Mouse (Mus musculus) lung, postnatal 0 days (tissue): Measurements from ENCODE around the gene Ell2. TPM values are rescaled to one million over a fixed set of nuclear protein-coding genes. Genes with fewer than 3 reads are reported as not detected.

Source experiments
- ATAC-seq: fragments of 200-750 bp; cut with Nextera tagmentation; 2 replicates; pipeline ENCODE4 v1.8.0; 2017; ENCODE audit warnings: moderate library complexity
- DNase-seq: peaks from one replicate; pipeline ENCODE4 v3.0.0-alpha.2; 2016; ENCODE audit warnings: low spot score
- H3K27ac ChIP-seq: fragments of 300-500 bp; sonication (generic); 2 replicates; pipeline ENCODE4 v1.5.1; 2014; ENCODE audit warnings: antibody characterized with exemption, mild to moderate bottlenecking, low read length, mixed read lengths
- H3K27me3 ChIP-seq: fragments of 300-500 bp; sonication (generic); replicated peaks from 2 replicates; pipeline ENCODE4 v1.6.1; 2014; ENCODE audit warnings: low read length, mixed read lengths; ENCODE audit not compliant: insufficient read depth
- H3K36me3 ChIP-seq: fragments of 300-500 bp; sonication (generic); 2 replicates; pipeline ENCODE4 v1.6.1; 2014; ENCODE audit warnings: low read length, mixed read lengths; ENCODE audit not compliant: insufficient read depth
- H3K4me1 ChIP-seq: fragments of 300-500 bp; sonication (generic); 2 replicates; pipeline ENCODE4 v1.6.1; 2014; ENCODE audit warnings: antibody characterized with exemption, low read depth, low read length, mixed read lengths; ENCODE audit not compliant: insufficient read depth
- H3K4me2 ChIP-seq: fragments of 300-500 bp; sonication (generic); replicated peaks from 2 replicates; pipeline ENCODE4 v1.6.1; 2014; ENCODE audit warnings: low read depth, mild to moderate bottlenecking, low read length, moderate library complexity, mixed read lengths
- H3K4me3 ChIP-seq: fragments of 300-500 bp; sonication (generic); 2 replicates; pipeline ENCODE4 v1.5.1; 2014; ENCODE audit warnings: low read depth, low read length
- H3K9ac ChIP-seq: fragments of 300-500 bp; sonication (generic); replicated peaks from 2 replicates; pipeline ENCODE4 v1.6.1; 2014; ENCODE audit warnings: low read depth, mild to moderate bottlenecking
- H3K9me3 ChIP-seq: fragments of 300-500 bp; sonication (generic); 2 replicates; pipeline ENCODE4 v1.6.1; 2016; ENCODE audit warnings: low read length, mixed read lengths
- CTCF ChIP-seq: IDR thresholded peaks from 2 replicates; pipeline ENCODE4 v1.5.1; 2016; ENCODE audit warnings: antibody characterized with exemption, mild to moderate bottlenecking
- EP300 ChIP-seq: IDR thresholded peaks from 2 replicates; pipeline ENCODE4 v1.6.1; 2016; ENCODE audit warnings: antibody characterized with exemption, mild to moderate bottlenecking, control low read depth
- whole genome bisulfite sequencing: fragments of 180-500 bp; shearing (Covaris S2); extraction: QIAGEN DNeasy Blood & Tissue Kit; methylation state at CpG from one replicate; pipeline ENCODE4 v1.1.7; 2014; 5-methylcytosine and 5-hydroxymethylcytosine counted together
- polyA plus RNA-seq: library from polyadenylated mRNA; unstranded; fragments of >200 nt; fragmentation: Nextera tagmentation; extraction: Ambion mirVana; gene quantifications from 2 replicates; pipeline ENCODE4 v1.2.1, GENCODE M21; 2015

Gene Ell2
- polyA plus RNA-seq, 1 experiment from 2014 or later = 6.1 TPM

- H3K4me2 ChIP-seq = no peak overlapping the region
- no peaks in the 10 kb centered on the region for H3K9me3 ChIP-seq
- 87% methylated on average over 2 of the region's 2 CpGs for WGBS
- no peak overlapping the region for H3K27ac ChIP-seq
- DNase-seq (no peak), ATAC-seq (no peak)
- H3K36me3 ChIP-seq = peaks cover 4% of the 10 kb centered on the region; the same call in 1 of the 2 replicates
- no peak overlapping the region for H3K4me3 ChIP-seq
- TF ChIP-seq CTCF = no peak
- no peak for TF ChIP-seq EP300
- no peaks in the 10 kb centered on the region for H3K4me1 ChIP-seq
- no peak overlapping the region for H3K9ac ChIP-seq
- H3K27me3 ChIP-seq = no peaks in the 10 kb centered on the region
Measured at GRCm38 (mm10) chr13:75770744-75771143, 64.2 kb downstream of the Ell2 start.

- H3K27ac ChIP-seq = no peak overlapping the region
- peaks cover 4% of the 10 kb centered on the region; the same call in 1 of the 2 replicates for H3K36me3 ChIP-seq
- H3K9me3 ChIP-seq = no peaks in the 10 kb centered on the region
- no peak overlapping the region for H3K4me2 ChIP-seq
- DNase-seq (no peak), ATAC-seq (no peak)
- 81% methylated on average over 4 of the region's 4 CpGs for WGBS
- no peaks in the 10 kb centered on the region for H3K4me1 ChIP-seq
- H3K9ac ChIP-seq = no peak overlapping the region
- no peaks in the 10 kb centered on the region for H3K27me3 ChIP-seq
- TF ChIP-seq CTCF = no peak
- no peak for TF ChIP-seq EP300
- H3K4me3 ChIP-seq = no peak overlapping the region
Measured at GRCm38 (mm10) chr13:75771404-75771803, 64.8 kb downstream of the Ell2 start.

- H3K27ac ChIP-seq = no peak overlapping the region
- no peak for TF ChIP-seq EP300
- TF ChIP-seq CTCF = no peak
- WGBS = 78% methylated on average over 3 of the region's 3 CpGs
- H3K4me2 ChIP-seq = no peak overlapping the region
- no peak overlapping the region for H3K9ac ChIP-seq
- no peaks in the 10 kb centered on the region for H3K9me3 ChIP-seq
- H3K4me1 ChIP-seq = no peaks in the 10 kb centered on the region
- H3K36me3 ChIP-seq = peaks cover under 1% of the 10 kb centered on the region; the same call in 1 of the 2 replicates
- no peak for ATAC-seq
- no peaks in the 10 kb centered on the region for H3K27me3 ChIP-seq
- no peak for DNase-seq
- no peak overlapping the region for H3K4me3 ChIP-seq
Measured at GRCm38 (mm10) chr13:75771984-75772730, 65.6 kb downstream of the Ell2 start.

GRCm38 (mm10) chr13:75775961-75776360 is 69.4 kb downstream of the Ell2 start:
- Histone ChIP-seq H3K4me3 (no peak overlapping the region), H3K9ac (no peak overlapping the region), H3K4me1 (no peaks in the 10 kb centered on the region), H3K9me3 (no peaks in the 10 kb centered on the region), H3K27me3 (no peaks in the 10 kb centered on the region), H3K36me3 (no peaks in the 10 kb centered on the region), H3K4me2 (no peak overlapping the region), H3K27ac (no peak overlapping the region)
- ATAC-seq (no peak), DNase-seq (no peak)
- TF ChIP-seq EP300 = no peak
- TF ChIP-seq CTCF = no peak

GRCm38 (mm10) chr13:75776692-75777091 is 70.1 kb downstream of the Ell2 start:
- Histone ChIP-seq H3K9me3 (no peaks in the 10 kb centered on the region), H3K27ac (no peak overlapping the region), H3K4me1 (no peaks in the 10 kb centered on the region), H3K4me2 (no peak overlapping the region), H3K36me3 (no peaks in the 10 kb centered on the region), H3K4me3 (no peak overlapping the region), H3K9ac (no peak overlapping the region), H3K27me3 (no peaks in the 10 kb centered on the region)
- no peak for DNase-seq
- ATAC-seq = no peak
- no peak for TF ChIP-seq EP300
- TF ChIP-seq CTCF = no peak
- WGBS = 36% methylated on average over 1 of the region's 1 CpGs

- Histone ChIP-seq H3K4me1 (no peaks in the 10 kb centered on the region), H3K4me3 (no peak overlapping the region), H3K27ac (no peak overlapping the region), H3K36me3 (no peaks in the 10 kb centered on the region), H3K9me3 (no peaks in the 10 kb centered on the region), H3K9ac (no peak overlapping the region), H3K4me2 (no peak overlapping the region), H3K27me3 (no peaks in the 10 kb centered on the region)
- WGBS = 68% methylated on average over 6 of the region's 6 CpGs
- ATAC-seq (peak; percentile 33; the same call in 1 of the 2 replicates), DNase-seq (peak; percentile 29)
- TF ChIP-seq EP300 = no peak
- TF ChIP-seq CTCF = no peak
Measured at GRCm38 (mm10) chr13:75778156-75778555, 71.6 kb downstream of the Ell2 start.

- Histone ChIP-seq H3K9ac (no peak overlapping the region), H3K36me3 (no peaks in the 10 kb centered on the region), H3K9me3 (no peaks in the 10 kb centered on the region), H3K27ac (no peak overlapping the region), H3K27me3 (no peaks in the 10 kb centered on the region), H3K4me2 (no peak overlapping the region), H3K4me3 (no peak overlapping the region), H3K4me1 (no peaks in the 10 kb centered on the region)
- no peak for ATAC-seq
- TF ChIP-seq CTCF (no peak), EP300 (no peak)
- 86% methylated on average over 2 of the region's 2 CpGs for WGBS
- no peak for DNase-seq
Measured at GRCm38 (mm10) chr13:75779169-75779568, 72.6 kb downstream of the Ell2 start.
